Mouse (Mus musculus): Measurements from ENCODE around the gene Gm44596. TPM values are rescaled to one million over a fixed set of nuclear protein-coding genes. Genes with fewer than 3 reads are reported as not detected.
"Not testable (repeated sequence)": the region's sequence is repeated elsewhere in the genome, so short reads cannot be mapped to it uniquely, and the experiment has no call there.

Gm44596 gene
- polyA plus RNA-seq, 1 experiment from 2014 or later = not detected

DNA sequence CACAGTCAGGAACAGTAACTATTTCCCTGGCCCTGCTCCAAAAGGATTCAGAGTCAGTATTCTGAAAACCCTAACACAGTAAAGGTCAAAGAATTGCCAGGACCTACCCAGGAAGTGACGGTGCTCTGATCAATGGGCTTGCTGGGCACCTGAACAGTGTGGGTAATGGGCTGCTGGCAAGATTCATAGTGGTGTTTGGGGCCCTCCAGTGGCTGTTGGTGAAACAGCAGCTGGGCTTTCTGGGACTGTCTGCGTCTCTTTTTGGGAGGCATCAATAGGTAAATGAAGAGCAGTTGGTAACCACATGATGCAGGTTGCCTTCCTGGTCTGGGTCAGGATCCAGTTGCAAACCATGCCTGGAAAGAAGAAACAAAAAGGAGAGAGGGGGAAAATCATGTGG lies 16.3 kb upstream of the Gm44596 start:
- H3K27me3 ChIP-seq = no peaks in the 10 kb centered on the region
- no peak overlapping the region for H3K9ac ChIP-seq
- no peaks in the 10 kb centered on the region for H3K9me3 ChIP-seq
- ATAC-seq (ENCODE audit: low FRiP score, low read depth) = no peak
- 23% methylated on average over 2 of the region's 2 CpGs for WGBS
- H3K27ac ChIP-seq = no peak overlapping the region
- H3K4me1 ChIP-seq = peaks cover 40% of the 10 kb centered on the region
- H3K4me2 ChIP-seq (replicated peaks) = no peak overlapping the region
- no peak overlapping the region for H3K4me3 ChIP-seq
- H3K36me3 ChIP-seq = peaks cover 26% of the 10 kb centered on the region

DNA sequence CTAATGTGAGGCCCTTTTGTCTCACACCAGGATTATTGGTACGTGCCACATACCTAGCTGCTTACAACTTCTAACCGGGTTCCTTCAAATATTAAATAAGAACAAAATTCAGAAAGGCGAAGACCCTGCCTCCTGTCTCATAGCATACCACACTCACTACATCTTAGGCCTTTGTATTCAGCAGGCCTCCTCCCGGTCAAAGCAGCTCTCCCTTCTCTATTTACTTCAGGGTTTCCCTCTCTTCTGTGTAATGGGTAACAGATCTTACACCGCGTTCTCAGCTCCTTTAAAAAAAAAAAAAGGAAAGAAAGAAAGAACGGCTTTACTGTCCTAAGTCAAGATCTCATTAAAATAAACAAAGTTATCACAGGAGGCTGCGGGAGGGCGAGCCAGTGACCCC lies 13.4 kb upstream of the Gm44596 start:
- peak overlapping the region; percentile 93 for H3K27ac ChIP-seq
- H3K4me2 ChIP-seq (replicated peaks) = peak overlapping the region; percentile 90
- no peaks in the 10 kb centered on the region for H3K27me3 ChIP-seq
- no peak for ATAC-seq (ENCODE audit: low FRiP score, low read depth)
- peak overlapping the region; percentile 89 for H3K9ac ChIP-seq
- WGBS = 17% methylated on average over 9 of the region's 9 CpGs
- peak overlapping the region; percentile 91 for H3K4me3 ChIP-seq
- H3K9me3 ChIP-seq = no peaks in the 10 kb centered on the region
- H3K36me3 ChIP-seq = peaks cover 36% of the 10 kb centered on the region
- H3K4me1 ChIP-seq = peaks cover 39% of the 10 kb centered on the region

DNA sequence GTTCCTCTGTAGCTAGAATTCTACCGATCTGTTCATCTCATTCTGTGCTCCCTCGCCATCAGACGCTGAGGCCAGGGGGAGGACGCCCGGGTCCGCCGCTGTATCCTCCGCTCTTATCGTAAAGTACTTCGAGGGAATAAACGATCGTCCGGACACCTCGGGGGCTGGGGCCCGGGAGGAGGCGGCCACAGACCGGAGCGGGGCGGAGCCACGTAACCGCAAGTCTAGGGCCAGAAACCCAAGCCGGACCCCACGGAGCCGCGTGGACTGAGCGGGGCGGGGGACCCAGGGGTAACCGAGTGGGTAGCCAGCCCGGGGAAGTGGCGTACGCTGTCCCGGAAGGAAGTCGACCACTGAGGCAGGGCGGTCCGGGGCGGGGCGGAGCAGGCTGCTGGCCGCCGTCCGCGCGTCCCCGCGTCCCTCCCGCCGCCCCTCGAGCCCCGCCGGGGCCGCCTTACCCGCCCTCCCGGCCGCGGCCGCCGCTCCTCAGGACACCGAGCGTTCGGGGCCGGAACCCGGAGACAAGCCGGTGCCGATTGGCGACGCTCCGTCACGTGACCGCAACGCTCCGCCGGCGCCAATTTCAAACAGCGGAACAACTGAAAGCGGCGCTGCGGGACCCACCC lies 12.8 kb upstream of the Gm44596 start, which contains the start of the genes Rhno1 and Foxm1:
Rhno1 (minus strand) TSS at position 531 of the 626 bp plus-strand sequence.
Foxm1 (plus strand) TSS at position 587 of the 626 bp plus-strand sequence.
- Histone ChIP-seq H3K4me3 (peak within 1 kb of the TSS; percentile 91), H3K27ac (peak within 1 kb of the TSS; percentile 93), H3K4me2 (replicated peaks) (peak within 1 kb of the TSS; percentile 90), H3K9me3 (no peaks in the 10 kb centered on the region), H3K27me3 (no peaks in the 10 kb centered on the region), H3K4me1 (peaks cover 39% of the 10 kb centered on the region), H3K9ac (peak within 1 kb of the TSS; percentile 89), H3K36me3 (peaks cover 36% of the 10 kb centered on the region)
- peak; percentile 90 for ATAC-seq (ENCODE audit: low FRiP score, low read depth)
- WGBS = under 1% methylated on average over 61 of the region's 76 CpGs

DNA sequence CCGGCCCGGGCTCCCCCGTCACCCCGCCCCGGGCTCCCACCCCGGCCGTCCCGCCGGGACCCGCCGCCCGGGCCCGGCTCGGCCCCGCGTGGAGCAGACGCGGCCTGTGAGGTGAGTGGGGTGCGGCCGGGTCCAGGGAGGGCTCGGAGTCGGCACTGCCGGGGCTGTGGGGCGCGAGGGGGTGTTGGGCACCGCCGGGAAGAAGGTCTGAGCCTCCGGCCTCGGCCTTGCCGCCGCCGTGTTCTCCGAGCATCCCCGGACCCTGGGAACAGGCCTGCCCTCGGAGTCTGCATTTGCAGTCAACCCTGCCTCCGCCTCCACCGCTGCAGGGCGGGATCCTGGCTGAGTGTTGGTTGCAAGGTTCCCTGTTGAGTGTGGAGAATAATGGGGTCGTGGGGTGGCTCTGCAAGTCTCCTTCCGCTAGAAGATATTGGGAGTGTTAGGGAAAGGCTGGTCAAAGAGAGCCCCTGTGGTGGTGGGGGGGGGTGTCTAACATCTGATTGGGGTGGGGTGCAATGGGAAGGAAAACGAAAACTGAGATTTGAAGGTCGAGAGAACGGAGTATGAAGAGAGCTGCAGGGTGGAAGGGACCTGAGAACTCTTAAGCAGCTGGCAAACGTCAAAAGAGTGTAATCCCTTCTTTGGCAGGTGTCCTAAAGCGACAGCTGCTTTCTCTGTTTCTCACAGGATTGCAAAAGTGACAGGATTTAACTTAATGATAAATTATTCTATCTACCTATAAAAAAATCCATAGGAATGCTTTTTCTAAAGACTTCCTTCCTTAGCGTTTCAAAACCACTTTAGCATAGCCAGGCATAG lies 12.1 kb upstream of the Gm44596 start:
- peak overlapping the region; percentile 90 for H3K4me2 ChIP-seq (replicated peaks)
- peak overlapping the region; percentile 91 for H3K4me3 ChIP-seq
- no peak; the same call in none of the 2 replicates for ATAC-seq (ENCODE audit: low FRiP score, low read depth)
- peaks cover 39% of the 10 kb centered on the region for H3K4me1 ChIP-seq
- H3K9me3 ChIP-seq = no peaks in the 10 kb centered on the region
- no peaks in the 10 kb centered on the region for H3K27me3 ChIP-seq
- peak overlapping the region; percentile 89 for H3K9ac ChIP-seq
- H3K36me3 ChIP-seq = peaks cover 34% of the 10 kb centered on the region
- peak overlapping the region; percentile 93 for H3K27ac ChIP-seq
- 1% methylated on average over 39 of the region's 46 CpGs for WGBS

DNA sequence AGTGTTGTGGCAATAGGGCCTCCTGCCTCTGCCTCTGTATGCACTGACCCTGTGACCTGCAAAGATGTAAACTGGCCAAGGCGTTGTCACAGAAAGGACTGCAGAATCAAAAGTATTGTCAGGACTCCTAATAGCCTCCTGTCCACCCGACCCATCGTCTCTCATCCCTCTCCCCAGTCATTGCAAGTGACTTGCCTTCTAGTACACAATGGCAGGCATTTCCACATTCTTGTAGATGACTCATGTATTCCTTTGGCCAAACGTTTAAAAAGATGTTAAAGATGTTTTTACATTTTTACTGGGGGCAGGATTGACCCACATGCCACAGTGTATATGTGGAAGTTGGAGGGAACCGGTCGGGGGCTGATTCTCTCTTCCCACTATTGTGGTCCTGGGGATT lies 10.6 kb upstream of the Gm44596 start:
- H3K36me3 ChIP-seq = peaks cover 42% of the 10 kb centered on the region
- no peak overlapping the region for H3K4me3 ChIP-seq
- H3K4me2 ChIP-seq (replicated peaks) = peak overlapping the region; percentile 25; the same call in 1 of the 2 replicates
- H3K9ac ChIP-seq = no peak overlapping the region
- no peaks in the 10 kb centered on the region for H3K9me3 ChIP-seq
- no peak for ATAC-seq (ENCODE audit: low FRiP score, low read depth)
- no peak overlapping the region for H3K27ac ChIP-seq
- H3K4me1 ChIP-seq = peaks cover 39% of the 10 kb centered on the region
- 85% methylated on average over 6 of the region's 6 CpGs for WGBS
- no peaks in the 10 kb centered on the region for H3K27me3 ChIP-seq

DNA sequence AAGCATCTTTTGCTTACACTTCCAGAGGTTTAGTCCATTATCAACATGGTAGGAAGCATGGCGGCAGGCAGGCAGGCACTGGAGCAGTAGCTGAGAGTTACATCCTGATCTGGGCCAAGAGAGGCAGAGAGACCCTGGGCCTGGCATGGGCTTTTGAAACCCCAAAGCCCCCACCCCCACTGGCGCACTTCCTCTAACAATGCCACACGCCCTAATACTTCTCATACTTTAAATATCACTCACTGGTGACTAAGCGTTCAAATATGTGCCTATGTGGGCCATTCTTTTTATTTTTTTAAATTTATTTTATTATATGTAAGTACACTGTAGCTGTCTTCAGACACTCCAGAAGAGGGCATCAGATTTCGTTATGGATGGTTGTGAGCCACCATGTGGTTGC lies 8.8 kb upstream of the Gm44596 start:
- peaks cover 59% of the 10 kb centered on the region for H3K36me3 ChIP-seq
- H3K9ac ChIP-seq = no peak overlapping the region
- peaks cover 23% of the 10 kb centered on the region for H3K4me1 ChIP-seq
- no peaks in the 10 kb centered on the region for H3K27me3 ChIP-seq
- H3K27ac ChIP-seq = no peak overlapping the region
- no peaks in the 10 kb centered on the region for H3K9me3 ChIP-seq
- H3K4me3 ChIP-seq = no peak overlapping the region
- no peak for ATAC-seq (ENCODE audit: low FRiP score, low read depth)
- no peak overlapping the region for H3K4me2 ChIP-seq (replicated peaks)
- 93% methylated on average over 5 of the region's 5 CpGs for WGBS

DNA sequence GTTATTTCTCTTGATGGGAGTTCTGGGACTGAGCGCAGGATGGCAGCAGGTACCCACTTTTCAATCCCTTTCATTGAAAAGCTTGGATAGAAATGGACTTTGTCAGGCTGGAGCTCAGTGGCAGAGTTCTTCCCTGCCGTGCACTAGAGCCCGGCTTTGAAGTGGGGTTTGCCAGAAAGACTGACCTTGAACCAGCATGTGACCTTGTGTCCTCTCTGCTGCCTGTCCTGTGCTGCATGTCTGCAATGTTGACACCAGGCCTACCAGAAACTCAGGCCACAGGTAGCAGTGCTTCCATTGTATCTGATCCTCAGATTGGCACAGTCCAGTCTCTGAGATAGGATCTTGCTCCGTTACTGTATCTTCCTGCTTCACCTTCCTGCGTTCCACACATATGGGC lies 5.3 kb upstream of the Gm44596 start:
- WGBS = 87% methylated on average over 5 of the region's 5 CpGs
- no peak for ATAC-seq (ENCODE audit: low FRiP score, low read depth)
- Histone ChIP-seq H3K27me3 (no peaks in the 10 kb centered on the region), H3K27ac (no peak overlapping the region), H3K36me3 (peaks cover 95% of the 10 kb centered on the region), H3K4me1 (no peaks in the 10 kb centered on the region), H3K4me2 (replicated peaks) (no peak overlapping the region), H3K4me3 (no peak overlapping the region), H3K9me3 (no peaks in the 10 kb centered on the region), H3K9ac (no peak overlapping the region)

DNA sequence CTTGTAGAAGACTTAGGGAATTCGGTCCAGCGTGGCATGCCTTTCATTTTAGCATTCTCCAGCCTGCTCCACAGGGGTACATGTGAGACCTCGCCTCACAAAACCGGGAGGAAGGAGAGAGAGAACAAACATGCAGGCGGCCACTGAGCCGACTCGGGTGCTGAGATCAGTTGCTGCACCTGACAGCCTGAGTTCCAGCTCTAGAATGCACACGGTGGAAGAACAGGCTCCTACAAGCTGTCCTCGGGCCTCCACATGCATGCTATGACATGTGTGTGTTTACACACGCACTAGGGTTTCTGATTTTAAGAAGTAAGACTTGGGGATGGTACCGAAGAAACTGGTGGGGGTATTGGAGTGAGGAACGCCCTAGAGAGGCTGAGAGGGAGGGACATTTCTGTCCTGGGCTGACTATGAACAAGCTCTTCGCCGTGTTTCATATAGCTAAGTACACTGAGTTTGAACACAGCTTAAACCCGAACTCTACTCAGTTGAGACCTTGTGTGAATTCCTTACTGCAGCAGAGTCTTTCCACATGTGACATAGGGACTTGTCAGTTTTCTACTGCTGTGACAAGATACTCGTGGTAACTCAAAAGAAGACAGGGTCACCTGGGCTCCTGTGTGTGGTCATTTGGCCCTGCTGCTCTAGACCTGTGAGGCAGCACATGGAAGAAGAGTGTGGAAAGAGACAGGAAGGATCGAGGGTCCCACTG lies 1.2 kb downstream of the Gm44596 start:
- no peaks in the 10 kb centered on the region for H3K4me1 ChIP-seq
- H3K9me3 ChIP-seq = no peaks in the 10 kb centered on the region
- WGBS = 87% methylated on average over 17 of the region's 17 CpGs
- no peak overlapping the region for H3K4me3 ChIP-seq
- no peaks in the 10 kb centered on the region for H3K27me3 ChIP-seq
- H3K4me2 ChIP-seq (replicated peaks) = no peak overlapping the region
- ATAC-seq (ENCODE audit: low FRiP score, low read depth) = no peak
- peaks cover 49% of the 10 kb centered on the region for H3K36me3 ChIP-seq
- H3K27ac ChIP-seq = no peak overlapping the region
- H3K9ac ChIP-seq = no peak overlapping the region

DNA sequence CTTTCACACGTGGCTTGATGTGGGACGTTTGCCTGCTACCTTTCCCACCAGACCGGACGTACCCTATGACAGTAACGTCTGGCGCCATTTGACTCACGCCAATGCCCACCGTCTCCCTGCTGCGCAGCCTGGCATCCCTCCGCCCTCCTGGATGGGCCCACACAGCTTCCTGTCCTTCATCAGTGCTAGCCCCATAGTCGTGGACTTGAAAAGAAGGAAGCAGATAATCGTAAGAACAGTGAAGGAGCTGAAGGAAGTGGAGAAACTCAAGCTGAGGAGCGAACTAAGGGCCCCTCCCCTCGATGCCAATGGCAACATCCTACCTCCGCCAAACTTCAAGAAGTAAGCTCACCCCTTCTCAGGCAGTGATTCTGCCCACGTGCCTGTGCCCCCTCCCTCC lies 4.3 kb downstream of the Gm44596 start:
- no peak overlapping the region for H3K4me3 ChIP-seq
- no peaks in the 10 kb centered on the region for H3K4me1 ChIP-seq
- H3K36me3 ChIP-seq = peaks cover 17% of the 10 kb centered on the region
- H3K27me3 ChIP-seq = no peaks in the 10 kb centered on the region
- no peaks in the 10 kb centered on the region for H3K9me3 ChIP-seq
- no peak overlapping the region for H3K9ac ChIP-seq
- WGBS = 87% methylated on average over 16 of the region's 16 CpGs
- no peak overlapping the region for H3K27ac ChIP-seq
- ATAC-seq (ENCODE audit: low FRiP score, low read depth) = no peak
- H3K4me2 ChIP-seq (replicated peaks) = no peak overlapping the region

DNA sequence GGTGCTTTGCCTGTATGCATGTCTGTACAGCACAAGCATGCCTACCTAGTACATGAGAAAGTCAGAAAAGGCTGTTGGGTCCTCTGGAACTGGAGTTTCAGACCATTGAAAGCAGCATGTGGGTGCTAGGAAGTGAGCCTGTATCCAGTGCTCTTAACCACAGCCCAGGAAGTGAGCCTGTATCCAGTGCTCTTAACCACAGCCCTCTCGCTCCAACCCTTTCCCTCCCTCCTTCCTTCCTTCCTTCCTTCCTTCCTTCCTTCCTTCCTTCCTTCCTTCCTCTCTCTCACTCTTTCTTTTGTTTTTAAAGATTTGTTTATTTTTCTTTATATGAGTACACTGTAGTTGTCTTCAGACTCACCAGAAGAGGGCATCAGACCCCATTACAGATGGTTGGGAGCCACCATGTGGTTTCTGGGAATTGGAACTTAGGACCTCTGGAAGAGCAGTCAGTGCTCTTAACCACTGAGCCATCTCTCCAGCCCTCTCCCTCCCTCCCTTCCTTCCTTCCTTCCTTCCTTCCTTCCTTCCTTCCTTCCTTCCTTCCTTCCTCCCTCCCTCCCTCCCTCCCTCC lies 5.4 kb downstream of the Gm44596 start:
- H3K4me1 ChIP-seq; H3K27me3 ChIP-seq; H3K9ac ChIP-seq; H3K9me3 ChIP-seq; H3K4me3 ChIP-seq; H3K27ac ChIP-seq; ATAC-seq (ENCODE audit: low FRiP score, low read depth); H3K4me2 ChIP-seq (replicated peaks): not testable (repeated sequence)
- 67% methylated on average over 1 of the region's 1 CpGs for WGBS
- peaks cover 11% of the 10 kb centered on the region for H3K36me3 ChIP-seq

DNA sequence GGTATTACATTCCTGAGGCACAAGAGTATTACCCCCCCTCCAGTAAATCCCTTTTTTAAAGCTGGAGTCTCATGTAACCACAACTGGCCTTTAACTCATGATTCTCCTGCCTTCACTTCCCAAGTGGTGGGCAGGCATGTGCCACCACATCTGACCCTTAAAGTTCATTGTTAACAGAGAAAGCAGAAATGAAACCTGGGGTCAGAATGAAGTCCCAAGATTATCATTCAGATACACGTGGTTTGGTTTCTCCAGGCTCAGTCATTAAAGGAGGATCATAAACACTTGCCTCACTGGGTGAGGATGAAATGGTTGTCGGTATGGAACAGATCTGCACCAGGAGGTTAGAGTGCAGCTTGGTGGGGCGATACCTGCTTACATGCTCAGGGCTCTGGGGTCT lies 6.0 kb downstream of the Gm44596 start:
- H3K9ac ChIP-seq = no peak overlapping the region
- H3K27me3 ChIP-seq = no peaks in the 10 kb centered on the region
- H3K27ac ChIP-seq = no peak overlapping the region
- no peak overlapping the region for H3K4me3 ChIP-seq
- H3K9me3 ChIP-seq = no peaks in the 10 kb centered on the region
- H3K4me2 ChIP-seq (replicated peaks) = no peak overlapping the region
- ATAC-seq (ENCODE audit: low FRiP score, low read depth) = no peak
- no peaks in the 10 kb centered on the region for H3K4me1 ChIP-seq
- H3K36me3 ChIP-seq = peaks cover 10% of the 10 kb centered on the region
- 64% methylated on average over 3 of the region's 3 CpGs for WGBS

DNA sequence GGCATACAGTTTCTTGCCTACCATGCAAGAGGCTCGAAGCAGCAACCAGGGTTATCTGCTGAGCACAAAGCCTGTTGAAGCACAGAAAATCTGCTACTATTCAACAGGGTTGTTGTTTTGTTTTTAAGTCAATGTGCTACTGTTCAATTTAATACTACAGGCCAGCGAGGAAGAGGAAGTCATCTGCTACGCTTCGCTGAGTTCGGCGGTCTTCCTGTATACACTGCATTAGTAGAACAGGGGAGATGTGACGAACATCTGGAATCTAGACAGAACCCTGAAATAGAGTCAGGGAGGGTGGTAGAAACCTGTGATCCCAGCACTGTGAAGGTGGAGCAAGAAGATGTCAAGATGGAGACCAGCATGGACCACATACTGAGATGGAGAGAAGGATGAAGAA lies 8.4 kb downstream of the Gm44596 start:
- Histone ChIP-seq H3K9ac (no peak overlapping the region; the same call in 1 of the 2 replicates), H3K27ac (no peak overlapping the region), H3K4me2 (replicated peaks) (no peak overlapping the region), H3K27me3 (no peaks in the 10 kb centered on the region), H3K36me3 (no peaks in the 10 kb centered on the region), H3K4me3 (no peak overlapping the region), H3K4me1 (no peaks in the 10 kb centered on the region), H3K9me3 (no peaks in the 10 kb centered on the region)
- 84% methylated on average over 7 of the region's 7 CpGs for WGBS
- ATAC-seq (ENCODE audit: low FRiP score, low read depth) = no peak
